Comparison of ENCODE assay signal across 1 mouse cellular context in genomic region chr11:102837385-102837784, GRCm38 (mm10).
TF ChIP-seq lines count a peak whose summit lies in the region.

No protein-coding gene starts in this region.

TF ChIP-seq in CH12.LX, 34 proteins besides CTCF, POLR2A, EP300 and RAD21:
- TF ChIP-seq ELF1 (IDR thresholded peaks at IDR 0.05; ENCODE audit: low read depth, low read length) (peak; percentile 53), KAT2A (IDR thresholded peaks at IDR 0.05; ENCODE audit: insufficient replicate concordance, low read length) (no peak)
TF ChIP-seq in CH12.LX: peak in this region for 1.
